Mouse (Mus musculus): ENCODE measurements around the gene Camk2d. TPM values are rescaled to one million over a fixed set of nuclear protein-coding genes. Genes with fewer than 3 reads are reported as not detected.

The Camk2d gene
- polyA plus RNA-seq (2017; shearing (Covaris generic)), result 10 to 100 TPM; 41.6 to 80.5 TPM

GRCm38 (mm10) chr3:126596086-126596485, at the start of gene Camk2d:
Gene Camk2d (plus strand): TSS chr3:126596302.
- ATAC-seq, result peak; percentile 87

GRCm38 (mm10) chr3:126547941-126548340, 48.2 kb upstream of the Camk2d start:
- no peak for ATAC-seq

GRCm38 (mm10) chr3:126563646-126564045, 32.5 kb upstream of the Camk2d start:
- no peak for ATAC-seq

- peak; percentile 53 for ATAC-seq
These were observed 25.5 kb upstream of the Camk2d start for GRCm38 (mm10) chr3:126570628-126571027.

GRCm38 (mm10) chr3:126572915-126573314, 23.2 kb upstream of the Camk2d start:
- ATAC-seq, result peak; percentile 56

- ATAC-seq, result peak; percentile 48
These were observed 20.2 kb upstream of the Camk2d start for GRCm38 (mm10) chr3:126575927-126576326.

- no peak for ATAC-seq
These were observed 10.0 kb upstream of the Camk2d start for GRCm38 (mm10) chr3:126586134-126586533.

GRCm38 (mm10) chr3:126587477-126587876, 8.6 kb upstream of the Camk2d start:
- ATAC-seq, result no peak

- peak; percentile 67 for ATAC-seq
These were observed 6.5 kb upstream of the Camk2d start for GRCm38 (mm10) chr3:126589556-126589955.

- ATAC-seq, result no peak
These were observed 646 bp upstream of the Camk2d start for GRCm38 (mm10) chr3:126595456-126595855.

GRCm38 (mm10) chr3:126596491-126597160, 524 bp downstream of the Camk2d start:
- ATAC-seq, result peak; percentile 53

- peak; percentile 2 for ATAC-seq
These were observed 1.1 kb downstream of the Camk2d start for GRCm38 (mm10) chr3:126597161-126597595.

- no peak for ATAC-seq
These were observed 1.7 kb downstream of the Camk2d start for GRCm38 (mm10) chr3:126597596-126598328.

GRCm38 (mm10) chr3:126598329-126598676, 2.2 kb downstream of the Camk2d start:
- ATAC-seq, result no peak

- ATAC-seq, result no peak
These were observed 2.8 kb downstream of the Camk2d start for GRCm38 (mm10) chr3:126598881-126599280.

- no peak for ATAC-seq
These were observed 3.2 kb downstream of the Camk2d start for GRCm38 (mm10) chr3:126599335-126599734.

- ATAC-seq, result no peak
These were observed 3.8 kb downstream of the Camk2d start for GRCm38 (mm10) chr3:126599936-126600335.

GRCm38 (mm10) chr3:126602772-126603171, 6.7 kb downstream of the Camk2d start:
- ATAC-seq, result no peak

- no peak for ATAC-seq
These were observed 8.7 kb downstream of the Camk2d start for GRCm38 (mm10) chr3:126604656-126605434.

GRCm38 (mm10) chr3:126609310-126609709, 13.2 kb downstream of the Camk2d start:
- ATAC-seq, result peak; percentile 26

- ATAC-seq, result peak; percentile 80
These were observed 13.8 kb downstream of the Camk2d start for GRCm38 (mm10) chr3:126609795-126610451.

- no peak for ATAC-seq
These were observed 15.5 kb downstream of the Camk2d start for GRCm38 (mm10) chr3:126611624-126612023.

Data from activated CD4-positive, CD25-positive, alpha-beta regulatory T cell, adult 4 months (primary cell).